Mouse (Mus musculus): ENCODE measurements around the gene Creld2.

- TF ChIP-seq CTCF (IDR thresholded peaks at IDR 0.05; ENCODE audit: low read depth), result no peak
- no peak for TF ChIP-seq EP300 (IDR thresholded peaks at IDR 0.05; ENCODE audit: low read depth)
Observed at GRCm38 (mm10) chr15:88821403-88821802, 2.0 kb downstream of the Creld2 start.
